Mouse (Mus musculus) heart, adult 2 months (tissue): ENCODE results near the gene 3300002I08Rik. TPM values are rescaled to one million over a fixed set of nuclear protein-coding genes. Genes with fewer than 3 reads are reported as not detected.
A peak's percentile ranks its signal among the peaks of the same experiment; 100 is the strongest.
"Not testable (repeated sequence)": the region's sequence is repeated elsewhere in the genome, so short reads cannot be mapped to it uniquely, and the experiment has no call there.

Experiments
- DNase-seq, 2 experiments: peaks; one replicate each; pipeline ENCODE4 v3.0.0; 2021
- H3K27ac ChIP-seq: fragments of 200-600 bp; 2 replicates; pipeline ENCODE4 v1.8.1; 2022
- H3K27me3 ChIP-seq: fragments of 200-500 bp; 2 replicates; pipeline ENCODE4 v1.6.1; 2012; ENCODE audit warnings: mild to moderate bottlenecking, low read length, inconsistent platforms, mixed read lengths; ENCODE audit not compliant: control insufficient read depth, insufficient read depth
- H3K36me3 ChIP-seq: fragments of 200-500 bp; 2 replicates; pipeline ENCODE4 v1.6.1; 2012; ENCODE audit warnings: low read length, inconsistent platforms; ENCODE audit not compliant: control insufficient read depth, insufficient read depth
- H3K4me1 ChIP-seq: fragments of 200-500 bp; 2 replicates; pipeline ENCODE4 v1.6.1; 2011; ENCODE audit warnings: low read length; ENCODE audit not compliant: control insufficient read depth, insufficient read depth
- H3K4me3 ChIP-seq: fragments of 200-600 bp; 2 replicates; pipeline ENCODE4 v1.8.1; 2022
- H3K79me2 ChIP-seq: fragments of 200-500 bp; replicated peaks from 2 replicates; pipeline ENCODE4 v1.6.1; 2012; ENCODE audit warnings: mild to moderate bottlenecking, inconsistent platforms, low read length, moderate library complexity, mixed read lengths; ENCODE audit not compliant: control insufficient read depth, insufficient read depth
- H3K9ac ChIP-seq: fragments of 200-500 bp; 2 replicates; pipeline ENCODE4 v1.6.1; 2012; ENCODE audit warnings: low read depth, mild to moderate bottlenecking, control low read depth, inconsistent platforms, low read length, mixed read lengths
- CTCF ChIP-seq: fragments of 200-600 bp; IDR thresholded peaks from 2 replicates; pipeline ENCODE4 v1.8.1; 2022; ENCODE audit warnings: antibody characterized with exemption, mild to moderate bottlenecking, moderate library complexity
- EP300 ChIP-seq: fragments of 200-500 bp; IDR thresholded peaks from 2 replicates; pipeline ENCODE4 v1.6.1; 2011; ENCODE audit warnings: low read depth, low read length, control low read depth; ENCODE audit not compliant: insufficient read depth
- POLR2A ChIP-seq: fragments of 200-500 bp; IDR thresholded peaks from 2 replicates; pipeline ENCODE4 v1.6.1; 2011; ENCODE audit warnings: mild to moderate bottlenecking, low read depth, low read length, control low read depth; ENCODE audit not compliant: insufficient read depth
- WGBS: fragments of 180-500 bp; shearing (Covaris S2); methylation state at CpG from one replicate; pipeline ENCODE4 v1.1.7; 2018; 5-methylcytosine and 5-hydroxymethylcytosine counted together
- intact Hi-C: fragments of 180-260 bp; cut with DNase I; formaldehyde crosslinking; loops from one replicate; pipeline ENCODE4 v1.15.1; 2025
- long read RNA-seq: library from polyadenylated mRNA; stranded (forward); transcript quantifications from one replicate; pipeline ENCODE4 v2.0.0, GENCODE M21; 2021
- polyA plus RNA-seq: library from polyadenylated mRNA; depleted of rRNA; stranded (reverse); fragments of >200 nt; gene quantifications from 2 replicates; pipeline ENCODE4 v1.2.3, GENCODE M21; 2012; rRNA removed
- total RNA-seq, 2 experiments: library from RNA; stranded (reverse); gene quantifications; 2 replicates each; pipeline ENCODE4 v1.2.3; 2021

Gene 3300002I08Rik
- total RNA-seq (1 to 10 TPM; 1.4 to 1.5 TPM), polyA plus RNA-seq (0.78 and 0.88 TPM in 2 replicates)
- long read RNA-seq, partial matches to known transcripts, result 0 of 3 reads
- long read RNA-seq, other reads (novel, unspliced or antisense), result 3 of 3 reads

DNA sequence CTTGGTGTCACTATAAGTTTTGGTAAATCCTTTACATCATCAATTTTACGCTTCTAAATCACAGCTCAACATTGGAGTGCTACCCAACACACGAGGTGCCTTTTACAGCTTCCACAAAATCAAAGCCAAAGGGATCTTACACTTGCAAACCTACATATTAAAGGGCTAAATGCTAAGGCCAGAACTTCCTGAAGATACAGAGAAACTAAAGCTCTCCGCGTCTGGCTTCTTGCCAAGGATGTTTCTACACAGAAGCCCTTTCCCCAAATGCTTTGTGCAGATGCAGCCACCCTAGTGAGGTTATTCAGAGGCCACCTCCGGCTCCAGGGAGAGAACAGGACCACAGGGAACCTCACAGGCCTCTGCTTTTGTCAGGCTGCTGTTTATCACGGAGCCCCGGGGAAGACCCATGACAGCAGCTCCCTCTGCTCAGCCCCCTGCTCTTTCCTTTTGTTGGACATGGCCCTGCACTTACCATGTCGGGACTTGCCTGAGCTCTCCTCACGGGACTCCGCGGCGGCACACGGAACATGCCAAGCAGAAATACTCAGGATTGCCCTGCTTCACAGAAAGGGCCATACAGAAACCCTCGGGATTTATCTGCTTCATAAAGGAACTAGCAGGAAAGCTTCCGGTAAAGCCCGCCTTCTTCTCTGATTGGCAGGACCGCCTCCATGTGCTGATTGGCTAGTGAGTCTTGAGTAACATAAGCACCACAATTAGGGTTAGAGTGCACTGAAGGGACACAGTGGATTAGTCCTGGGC lies at the start of gene 3300002I08Rik:
Gene 3300002I08Rik, minus strand, starts transcription at position 653 of the 765 bp plus-strand sequence.
- 6% methylated on average over 17 of the region's 17 CpGs for WGBS
- intact Hi-C loops, result loop anchor here (2.0 to 10.0 kb wide), 2 partner anchors 51 to 243 kb away; partner anchors contain the start of gene Apmap

GRCm38 (mm10) chr2:150412146-150412545 lies 49.6 kb upstream of the 3300002I08Rik start:
- WGBS, result 88% methylated on average over 17 of the region's 17 CpGs
- H3K79me2 ChIP-seq, H3K9ac ChIP-seq, H3K27me3 ChIP-seq, H3K36me3 ChIP-seq, H3K4me3 ChIP-seq, DNase-seq, H3K27ac ChIP-seq, H3K4me1 ChIP-seq, intact Hi-C loops: not testable (repeated sequence)

More for the DNA sequence above, at the start of gene 3300002I08Rik:
- DNase-seq, result peak; percentile 89 to 90
- H3K79me2 ChIP-seq, H3K27me3 ChIP-seq, H3K36me3 ChIP-seq, H3K4me1 ChIP-seq: not testable (repeated sequence)
- peak; percentile 49 for TF ChIP-seq POLR2A
- H3K9ac ChIP-seq, result peak within 1 kb of the TSS; percentile 96
- peak within 1 kb of the TSS; percentile 68 for H3K4me3 ChIP-seq
- H3K27ac ChIP-seq, result peak within 1 kb of the TSS; percentile 78

GRCm38 (mm10) chr2:150390198-150390597 lies 27.6 kb upstream of the 3300002I08Rik start:
- H3K4me1 ChIP-seq, result no peaks in the 10 kb centered on the region
- TF ChIP-seq CTCF (no peak), POLR2A (no peak), EP300 (no peak)
- no peaks in the 10 kb centered on the region for H3K36me3 ChIP-seq
- no peak overlapping the region for H3K27ac ChIP-seq
- WGBS, result 62% methylated on average over 1 of the region's 1 CpGs
- no peaks in the 10 kb centered on the region for H3K27me3 ChIP-seq
- H3K9ac ChIP-seq, result no peak overlapping the region
- no peaks in the 10 kb centered on the region for H3K79me2 ChIP-seq
- no peak overlapping the region for H3K4me3 ChIP-seq
- no peak for DNase-seq
- intact Hi-C loops, result no loop called here

GRCm38 (mm10) chr2:150385553-150386106 lies 23.1 kb upstream of the 3300002I08Rik start:
- H3K79me2 ChIP-seq, intact Hi-C loops, H3K27me3 ChIP-seq, H3K36me3 ChIP-seq, H3K4me1 ChIP-seq, H3K9ac ChIP-seq, H3K27ac ChIP-seq, DNase-seq: not testable (repeated sequence)
- peak overlapping the region; percentile 23; the same call in 1 of the 2 replicates for H3K4me3 ChIP-seq
- 91% methylated on average over 19 of the region's 19 CpGs for WGBS

DNA sequence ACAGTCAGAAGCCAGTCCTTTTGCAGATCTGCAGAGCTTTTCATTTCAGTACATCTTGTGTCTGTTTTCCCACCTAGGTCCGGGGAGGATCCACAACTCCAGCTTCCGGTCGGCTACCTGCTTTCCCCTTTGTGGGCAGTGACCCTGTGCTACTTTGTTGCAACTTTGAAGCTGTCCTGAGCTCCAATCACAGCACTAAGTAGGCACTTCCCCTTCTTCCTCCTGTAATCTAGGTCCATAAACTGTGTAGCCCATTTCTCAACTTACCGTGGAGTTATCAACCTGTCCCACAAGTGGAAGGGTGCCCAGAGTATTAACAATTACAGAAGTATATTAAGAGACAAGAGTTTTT lies 289 bp upstream of the 3300002I08Rik start:
- peak overlapping the region; percentile 78 for H3K27ac ChIP-seq
- TF ChIP-seq POLR2A, result no peak
- TF ChIP-seq CTCF, result no peak
- TF ChIP-seq EP300, result no peak
- 9% methylated on average over 4 of the region's 4 CpGs for WGBS

GRCm38 (mm10) chr2:150357136-150357535 lies 5.4 kb downstream of the 3300002I08Rik start:
- not testable (repeated sequence) for DNase-seq, H3K79me2 ChIP-seq, H3K27me3 ChIP-seq

More for the DNA sequence above, 289 bp upstream of the 3300002I08Rik start:
- no peaks in the 10 kb centered on the region for H3K79me2 ChIP-seq
- intact Hi-C loops, result loop anchor here (2.0 to 10.0 kb wide), 2 partner anchors 52 to 242 kb away; partner anchors contain the start of gene Apmap
- peaks cover 1% of the 10 kb centered on the region; the same call in 1 of the 2 replicates for H3K4me1 ChIP-seq
- H3K36me3 ChIP-seq, result no peaks in the 10 kb centered on the region
- H3K4me3 ChIP-seq, result peak overlapping the region; percentile 68
- DNase-seq, result no peak
- peak overlapping the region; percentile 96 for H3K9ac ChIP-seq
- no peaks in the 10 kb centered on the region for H3K27me3 ChIP-seq

More at GRCm38 (mm10) chr2:150357136-150357535, 5.4 kb downstream of the 3300002I08Rik start:
- H3K27ac ChIP-seq, H3K4me1 ChIP-seq, intact Hi-C loops, H3K36me3 ChIP-seq, H3K4me3 ChIP-seq, H3K9ac ChIP-seq: not testable (repeated sequence)
